Mouse (Mus musculus) thymus, adult 2 months (tissue): ENCODE measurements around the gene Gas6.

ENCODE experiments used
- CTCF ChIP-seq: fragments of 200-500 bp; IDR thresholded peaks from 2 replicates; pipeline ENCODE4 v1.5.1; 2012; ENCODE audit warnings: mild to moderate bottlenecking, control low read depth, low read length, moderate library complexity, borderline replicate concordance; ENCODE audit not compliant: control insufficient read depth, poor library complexity, insufficient read depth; ENCODE audit errors: extremely low read depth
- POLR2A ChIP-seq: fragments of 200-500 bp; IDR thresholded peaks from 2 replicates; pipeline ENCODE4 v1.6.1; 2012; ENCODE audit warnings: mild to moderate bottlenecking, low read length, control low read depth, moderate library complexity; ENCODE audit not compliant: control insufficient read depth, poor library complexity, insufficient read depth; ENCODE audit errors: extremely low read depth

GRCm38 (mm10) chr8:13459431-13459830 is 34.9 kb downstream of the Gas6 start:
- TF ChIP-seq CTCF (no peak), POLR2A (no peak)
